Mouse (Mus musculus): ENCODE measurements around the gene Anks1.
A peak's percentile ranks its signal among the peaks of the same experiment; 100 is the strongest.

Gene Anks1

DNA sequence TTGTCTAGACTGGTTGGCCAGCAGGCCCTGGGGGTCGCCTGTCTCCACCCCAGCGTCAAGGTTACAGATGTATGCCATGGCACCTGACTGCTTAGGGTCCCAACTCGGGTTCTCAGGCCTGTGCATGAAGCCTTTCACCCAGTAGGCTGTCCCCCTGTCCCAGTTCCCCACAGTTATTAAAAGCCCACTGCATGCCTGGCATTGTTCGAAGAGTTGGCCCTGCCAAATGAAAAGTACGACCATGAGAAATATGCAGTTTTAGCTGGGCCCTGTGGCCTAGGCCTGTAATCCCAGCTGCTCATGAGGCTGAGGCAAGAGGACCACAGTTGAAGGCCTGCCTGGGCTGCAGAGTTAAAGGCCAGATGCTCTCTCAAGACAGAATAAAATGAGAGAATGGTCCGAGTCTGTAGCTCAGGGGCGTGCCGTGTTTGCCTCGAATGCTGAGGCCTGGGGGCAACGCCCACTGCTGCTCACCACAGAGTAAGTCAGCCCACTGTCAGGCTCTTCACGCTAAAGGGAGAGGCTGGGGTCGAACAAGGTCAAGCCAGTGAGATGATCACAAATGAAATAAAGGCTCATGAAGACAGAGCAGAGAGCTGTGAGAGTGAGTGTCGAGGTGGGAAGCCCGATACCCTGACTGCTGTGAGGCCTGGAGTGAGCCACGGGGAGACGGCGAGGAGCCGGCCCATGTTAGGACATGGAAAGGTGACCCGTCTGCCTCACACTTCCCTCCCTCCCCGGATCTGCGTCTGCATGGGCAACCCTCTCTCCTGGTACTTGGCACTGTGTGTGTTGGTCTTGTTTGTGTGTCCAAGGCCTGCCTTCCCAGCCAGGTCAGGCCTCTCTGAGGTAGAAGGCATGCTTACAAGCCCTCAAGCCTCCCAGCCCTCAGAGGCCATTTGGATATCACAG lies 110.9 kb downstream of the Anks1 start:
- DNase-seq (ENCODE audit: low read depth, low spot score), result no peak

DNA sequence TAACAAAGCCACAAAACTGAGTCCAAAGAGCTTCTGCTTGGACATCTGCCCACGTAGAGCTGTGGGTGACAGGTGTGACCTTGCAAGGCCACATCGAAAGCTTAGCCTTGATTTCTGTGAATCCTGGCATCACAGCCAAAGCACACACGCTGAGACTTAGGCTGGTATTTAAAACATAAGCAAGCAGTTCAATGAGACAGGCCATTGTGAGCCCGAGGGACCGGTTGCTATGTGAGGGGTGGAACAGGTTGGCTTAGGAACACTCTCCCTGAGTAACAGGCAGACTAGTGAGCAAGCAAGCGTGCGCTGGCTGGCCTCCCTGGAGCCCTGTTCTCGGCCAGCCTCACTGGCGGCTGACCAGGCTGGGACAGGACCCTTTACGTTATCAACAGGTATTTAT lies 112.8 kb downstream of the Anks1 start:
- no peak for DNase-seq (ENCODE audit: low read depth, low spot score)

DNA sequence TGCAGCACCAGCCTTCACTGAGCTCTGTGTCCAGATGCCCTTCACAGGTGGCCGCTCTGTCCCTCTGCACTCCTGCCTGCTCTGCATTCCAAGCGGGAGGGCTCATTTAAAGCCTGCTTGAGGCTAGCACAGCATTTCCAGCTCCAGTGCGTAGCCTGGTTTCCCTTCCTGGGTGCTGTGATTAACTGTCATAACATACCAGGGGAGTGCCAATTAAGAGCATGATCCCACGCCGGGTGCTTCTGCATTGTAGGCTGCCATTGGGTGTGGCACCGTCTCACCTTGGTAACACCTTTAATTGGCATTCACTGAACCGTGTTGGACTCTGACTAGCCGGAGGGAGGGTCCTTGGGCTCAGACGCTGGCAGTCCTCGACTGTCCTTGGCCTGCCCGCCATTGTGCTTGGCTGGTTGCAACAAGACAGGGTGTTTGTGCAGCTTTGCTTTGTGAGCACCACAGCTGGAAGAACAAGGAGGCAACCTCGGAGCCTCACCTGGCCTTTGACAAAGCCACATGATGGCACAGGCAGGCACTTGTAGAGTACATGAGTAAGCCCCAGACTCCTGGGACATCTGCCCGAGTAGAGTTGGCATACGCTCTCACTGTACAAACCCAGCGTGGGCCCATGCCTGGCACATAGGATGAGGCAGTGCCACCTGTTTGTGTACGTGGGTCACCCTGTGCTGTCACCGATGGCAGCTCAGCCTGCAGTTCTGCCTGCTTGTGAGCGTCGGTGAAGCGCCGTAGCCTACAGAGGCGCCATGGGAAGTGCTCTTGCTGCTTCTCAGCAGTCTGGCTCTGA lies 113.9 kb downstream of the Anks1 start:
- DNase-seq (ENCODE audit: low read depth, low spot score), result no peak

DNA sequence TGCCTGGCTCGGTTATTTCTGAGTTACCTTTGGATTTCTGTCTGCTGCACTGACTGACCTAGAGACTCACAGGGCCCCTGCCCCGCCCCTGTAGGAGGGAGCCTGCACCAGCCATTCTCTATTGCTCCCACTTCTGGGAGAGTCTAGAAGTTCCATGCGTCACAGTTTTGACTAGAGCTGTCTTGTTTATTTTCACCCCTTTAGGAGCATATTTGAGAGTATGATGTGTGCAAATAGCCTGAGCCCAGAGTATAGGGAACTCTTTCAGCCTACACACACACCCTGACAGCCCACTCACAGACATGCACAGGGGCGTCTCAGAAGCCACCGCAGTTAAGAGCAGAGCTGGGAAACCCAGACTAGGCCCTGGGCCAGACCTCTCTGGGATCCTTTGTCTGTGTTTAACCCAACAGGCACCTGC lies 116.4 kb downstream of the Anks1 start:
- DNase-seq (ENCODE audit: low read depth, low spot score), result no peak

DNA sequence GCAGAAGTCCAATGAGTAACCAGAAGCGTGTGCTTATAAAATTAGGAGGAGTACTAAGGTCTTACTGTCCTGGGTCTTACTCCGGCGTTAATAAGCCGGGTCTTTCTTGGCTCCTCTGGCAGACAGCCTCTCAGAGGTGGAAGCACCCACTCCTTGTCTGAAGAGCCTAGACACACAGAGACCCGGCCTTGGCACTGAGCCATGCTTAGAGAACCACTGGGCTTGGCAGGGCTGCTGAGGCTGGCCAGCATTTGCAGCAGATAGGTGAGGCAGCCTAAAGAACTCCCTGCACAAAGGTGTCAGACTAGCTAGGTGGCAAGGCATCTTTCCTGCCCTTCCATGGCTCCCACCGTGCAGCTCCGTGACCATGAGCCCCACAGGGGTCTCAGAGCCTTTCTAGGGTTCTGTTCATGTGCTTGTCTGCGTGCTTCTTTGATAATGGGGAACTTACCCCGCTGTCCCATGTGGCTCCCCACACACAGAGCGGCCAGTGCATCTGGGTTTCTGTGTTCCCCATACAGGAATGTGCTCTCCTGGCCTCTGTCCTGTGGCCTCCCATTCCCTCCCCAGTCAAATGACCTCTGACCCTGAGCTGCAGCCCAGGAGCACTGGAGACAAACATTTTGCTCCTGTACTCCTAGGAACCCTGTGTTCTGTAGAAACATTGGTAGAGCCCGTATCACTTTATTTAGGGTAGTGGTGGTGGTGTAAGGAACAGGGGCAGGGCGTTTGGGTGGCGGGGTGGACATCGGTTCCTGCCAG lies 117.2 kb downstream of the Anks1 start:
- no peak for DNase-seq (ENCODE audit: low read depth, low spot score)

DNA sequence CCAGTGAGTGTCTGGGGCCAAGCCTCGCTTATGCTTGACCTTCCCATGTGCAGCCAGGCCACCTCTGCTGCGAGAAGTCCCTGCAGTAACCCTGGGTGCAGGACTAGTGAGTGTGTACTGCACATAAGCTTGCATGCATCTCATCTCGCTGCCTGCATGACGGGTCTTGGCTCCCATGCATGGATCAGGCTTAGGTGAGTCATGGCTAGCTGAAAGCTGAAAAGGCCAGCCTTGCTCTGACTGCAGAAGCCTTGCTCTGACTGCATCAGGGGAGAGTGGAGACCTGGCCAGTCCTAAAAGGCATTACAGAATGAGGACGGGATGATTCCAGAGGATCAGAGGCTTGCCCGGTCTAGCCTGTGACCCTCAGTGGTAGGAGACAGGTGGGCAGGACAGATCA lies 118.1 kb downstream of the Anks1 start:
- DNase-seq (ENCODE audit: low read depth, low spot score), result no peak

DNA sequence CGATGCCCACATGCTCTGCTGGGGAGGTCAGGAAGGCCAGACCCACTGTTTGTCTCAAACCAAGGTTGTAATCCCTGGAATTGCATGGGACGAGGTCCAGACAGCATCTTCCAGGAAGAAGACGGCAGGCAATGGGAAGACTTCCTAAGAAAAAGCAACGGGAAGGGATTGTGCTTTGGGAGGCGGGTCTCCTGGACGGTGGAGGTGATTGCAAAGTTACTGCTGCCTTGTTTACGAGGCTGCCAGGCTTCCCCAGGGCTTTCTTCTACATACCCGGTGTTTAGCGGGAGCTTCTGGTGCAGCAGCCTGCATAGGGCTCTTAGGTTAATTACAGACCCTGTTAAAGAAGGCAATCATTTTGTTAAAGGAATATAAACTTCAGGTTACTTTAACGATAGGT lies 119.1 kb downstream of the Anks1 start:
- no peak for DNase-seq (ENCODE audit: low read depth, low spot score)

DNA sequence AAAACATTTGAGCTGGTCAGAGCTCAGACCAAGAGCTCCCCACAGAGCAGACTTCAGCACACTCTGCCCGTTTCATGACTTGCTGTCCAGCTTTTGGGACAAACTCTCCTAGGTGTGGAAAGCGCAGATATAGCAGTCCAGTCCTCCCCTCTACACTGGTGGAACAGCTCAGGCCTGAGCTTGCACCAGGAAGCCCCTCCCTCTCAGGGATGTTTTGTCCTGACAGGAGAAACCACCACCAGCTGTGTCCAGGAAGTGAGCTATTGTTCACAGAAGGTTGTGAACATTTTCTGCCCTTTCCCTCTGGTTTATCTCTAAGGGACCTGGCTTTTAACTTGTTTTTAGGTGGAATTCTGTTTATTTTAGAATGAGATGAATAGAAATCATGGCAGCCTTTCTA lies 120.2 kb downstream of the Anks1 start:
- DNase-seq (ENCODE audit: low read depth, low spot score), result no peak

DNA sequence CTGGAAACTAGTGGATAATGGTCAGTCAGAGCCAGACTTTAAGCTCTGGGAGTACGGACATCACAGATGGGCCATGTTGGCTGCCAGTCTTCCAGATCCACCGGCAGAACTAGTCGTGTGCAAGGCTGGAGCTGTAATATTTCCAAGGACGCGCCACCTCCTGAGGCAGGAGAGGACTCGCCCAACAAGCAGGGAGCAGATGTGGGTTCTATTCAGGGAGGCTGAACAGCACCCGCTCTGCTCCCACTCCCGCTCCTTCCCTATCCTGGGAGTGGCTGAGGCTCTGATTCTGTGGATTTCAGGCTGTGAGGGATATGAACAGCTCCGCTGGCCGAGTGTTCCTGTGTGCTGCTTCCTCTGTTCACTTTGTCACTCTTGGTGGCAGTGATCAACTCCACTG lies 121.3 kb downstream of the Anks1 start:
- no peak for DNase-seq (ENCODE audit: low read depth, low spot score)

DNA sequence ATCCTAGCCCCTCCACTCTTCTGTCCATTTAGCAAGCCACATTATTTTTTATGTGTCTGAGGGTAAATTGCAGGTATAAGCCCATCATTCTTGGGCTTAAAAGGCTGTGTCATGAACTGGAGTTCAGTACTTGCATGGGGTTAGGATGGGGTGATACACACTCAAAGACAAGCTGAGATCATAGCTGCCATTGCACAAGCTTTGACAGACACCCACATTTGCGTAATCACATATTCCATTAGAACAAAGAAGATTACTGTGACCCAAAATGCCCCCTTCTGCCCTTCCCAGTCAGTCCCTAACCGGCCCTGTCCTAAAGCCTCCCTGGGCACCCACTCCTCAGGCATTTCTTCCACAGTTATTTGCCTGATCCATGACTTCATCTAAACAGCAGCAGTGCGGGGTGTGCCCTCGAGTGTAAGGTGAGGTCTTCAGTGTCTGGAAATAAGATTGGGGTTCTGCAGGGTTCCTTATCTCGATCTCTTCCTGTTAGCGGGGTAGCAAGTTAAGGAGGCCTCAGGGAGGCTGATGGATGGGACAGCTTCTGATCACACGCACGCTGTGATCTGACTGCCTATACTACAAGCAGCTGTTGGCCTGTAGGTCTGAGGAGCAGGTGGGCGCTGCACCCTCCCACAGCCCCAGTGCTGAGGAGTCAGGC lies 122.3 kb downstream of the Anks1 start:
- no peak for DNase-seq (ENCODE audit: low read depth, low spot score)

DNA sequence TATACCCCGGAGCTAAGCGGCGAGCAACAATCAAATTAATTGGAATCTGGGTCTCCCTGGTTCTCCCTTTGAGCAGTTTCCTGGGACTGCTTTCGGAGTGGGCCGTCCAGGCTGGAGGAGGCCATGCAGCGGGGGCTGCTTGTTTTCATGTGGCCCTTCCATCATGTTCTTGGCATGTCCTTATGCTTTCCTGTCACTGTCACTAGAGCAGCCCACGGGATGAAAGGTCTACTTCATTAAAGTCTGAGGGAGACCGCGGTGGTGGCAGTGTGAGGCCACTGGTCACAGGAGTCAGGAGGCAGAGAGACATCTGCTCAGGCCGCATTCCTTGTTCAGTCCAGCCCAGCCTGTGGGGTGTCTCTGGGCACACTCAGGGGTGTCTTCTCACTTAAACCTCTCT lies 123.1 kb downstream of the Anks1 start:
- no peak for DNase-seq (ENCODE audit: low read depth, low spot score)

DNA sequence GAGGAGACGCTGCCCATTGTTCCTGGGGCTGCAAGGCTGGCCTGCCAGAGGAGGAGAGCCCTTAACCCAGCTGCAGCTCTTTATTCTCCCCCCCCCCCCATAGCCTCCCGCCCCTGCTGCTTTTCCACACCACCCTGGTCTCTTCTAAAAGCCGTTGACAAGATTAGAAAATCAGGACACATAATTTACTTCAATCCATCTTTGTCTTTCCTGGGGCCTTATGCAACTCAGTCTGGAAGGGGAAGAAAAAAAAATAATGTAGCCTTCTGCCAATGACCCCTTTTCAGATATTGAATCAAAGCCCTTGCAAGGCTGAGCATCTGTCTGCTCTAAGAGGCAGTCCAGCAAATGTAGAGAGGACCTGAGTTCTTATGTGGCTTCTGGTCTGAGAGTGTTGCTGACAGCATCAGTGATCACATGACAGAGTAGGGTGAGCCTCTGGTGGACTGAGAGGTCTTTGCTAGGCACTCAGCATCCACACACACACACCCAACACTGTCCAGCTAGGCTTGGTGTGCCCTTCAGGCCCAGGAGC lies 124.0 kb downstream of the Anks1 start:
- DNase-seq (ENCODE audit: low read depth, low spot score), result no peak

DNA sequence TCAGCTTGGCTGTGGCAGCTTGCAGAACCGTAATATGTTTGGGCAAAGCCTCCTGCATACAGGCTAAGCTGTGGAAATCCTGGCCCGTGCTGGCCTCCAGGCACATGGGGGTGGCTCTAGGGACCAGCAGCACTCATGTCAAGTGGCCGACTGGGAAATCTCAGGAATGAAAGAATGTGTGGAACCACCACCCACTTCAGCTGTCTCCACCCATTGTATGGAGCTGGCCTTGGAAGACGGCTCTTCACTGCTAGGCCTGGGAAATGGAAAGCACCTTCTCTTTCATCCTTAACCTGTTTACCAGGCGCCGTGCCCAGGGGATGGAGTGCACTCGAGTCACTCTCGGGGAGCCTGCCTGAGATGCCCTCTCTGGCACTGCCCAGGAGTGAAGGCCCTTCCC lies 125.9 kb downstream of the Anks1 start:
- DNase-seq (ENCODE audit: low read depth, low spot score), result no peak

DNA sequence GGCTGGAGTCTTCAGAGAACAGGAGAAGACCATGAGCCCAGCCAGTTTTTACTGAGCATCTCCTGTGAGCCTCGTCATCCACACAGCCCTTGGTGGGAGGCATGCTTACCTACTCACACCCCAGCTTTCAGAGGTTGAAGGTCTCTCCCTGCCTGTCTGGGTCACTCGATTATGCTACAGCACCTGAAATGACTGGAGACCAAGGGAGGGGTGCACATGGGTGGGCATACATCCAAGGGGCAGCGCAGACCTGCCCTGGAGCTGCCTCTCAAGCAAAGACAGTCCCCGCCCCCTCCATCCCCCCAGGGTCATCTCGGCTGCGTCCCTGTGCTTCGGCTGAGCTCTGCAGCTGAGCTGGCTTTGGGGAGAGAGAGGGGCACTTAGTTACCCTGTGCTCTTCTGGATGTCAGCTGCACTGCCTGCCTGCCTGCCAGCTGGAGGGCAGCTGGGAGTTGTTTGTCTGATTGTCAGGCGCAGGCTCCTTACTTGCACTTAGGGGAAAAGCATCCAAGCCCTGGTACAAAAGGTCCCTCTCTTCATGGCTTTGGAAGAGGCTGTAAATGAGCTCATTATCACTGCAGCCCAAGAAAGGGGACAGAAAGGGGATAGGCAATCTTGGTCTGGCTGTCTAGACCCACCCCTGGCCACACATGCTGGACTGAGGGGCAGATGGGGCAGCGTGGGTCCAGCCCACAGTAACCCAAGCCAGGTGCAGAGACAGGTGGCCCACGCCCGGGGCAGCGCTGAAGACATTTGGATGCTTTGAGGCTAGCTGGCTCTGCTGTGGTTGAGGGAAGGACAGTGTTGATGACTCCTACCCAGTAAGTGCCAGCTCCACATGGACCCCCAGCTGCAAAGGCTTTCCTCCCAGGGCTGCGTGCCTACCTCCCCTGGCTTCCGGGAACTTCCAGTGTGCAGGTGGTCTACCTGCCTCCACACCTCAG lies 128.0 kb downstream of the Anks1 start:
- DNase-seq (ENCODE audit: low read depth, low spot score), result no peak

DNA sequence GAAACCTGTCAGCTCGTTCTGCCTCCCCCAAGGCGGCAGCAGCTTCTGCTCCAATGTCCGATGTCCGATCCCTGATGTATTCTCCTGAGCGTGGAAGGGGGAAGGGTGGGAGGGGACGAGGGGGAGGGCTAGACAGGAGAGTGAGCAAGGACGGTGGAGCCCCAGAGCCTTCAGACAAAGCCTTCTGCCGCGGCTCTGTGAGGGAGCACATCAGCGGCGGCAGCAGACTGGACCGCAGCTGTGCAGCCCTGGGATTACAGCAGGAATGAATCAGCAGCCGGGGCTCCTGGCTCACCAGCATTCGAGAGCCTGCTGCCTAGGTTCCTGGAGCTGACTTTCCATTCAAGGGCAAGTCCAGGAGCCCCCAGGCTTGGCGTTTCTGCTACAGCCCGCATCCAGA lies 131.5 kb downstream of the Anks1 start:
- DNase-seq (ENCODE audit: low read depth, low spot score), result no peak

DNA sequence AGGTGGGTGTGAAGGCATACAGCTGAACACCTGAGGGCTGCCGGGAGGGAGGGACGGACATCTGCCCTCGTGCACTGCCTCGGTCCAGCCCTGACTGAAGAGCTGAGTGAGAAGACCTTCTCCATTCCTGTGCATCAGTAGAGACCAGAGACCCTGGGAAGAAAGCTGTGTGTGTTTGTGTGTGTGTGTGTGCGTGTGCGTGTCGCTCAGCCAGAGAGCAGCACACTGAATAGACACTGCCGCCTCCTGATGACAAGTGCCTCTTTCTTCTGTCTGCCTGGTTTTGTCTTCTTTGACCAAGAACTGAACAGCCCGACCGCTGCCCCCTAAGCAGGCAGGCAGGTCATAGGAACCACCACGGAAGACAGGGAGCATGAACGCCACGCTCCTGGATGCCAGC lies 132.2 kb downstream of the Anks1 start:
- DNase-seq (ENCODE audit: low read depth, low spot score), result no peak

DNA sequence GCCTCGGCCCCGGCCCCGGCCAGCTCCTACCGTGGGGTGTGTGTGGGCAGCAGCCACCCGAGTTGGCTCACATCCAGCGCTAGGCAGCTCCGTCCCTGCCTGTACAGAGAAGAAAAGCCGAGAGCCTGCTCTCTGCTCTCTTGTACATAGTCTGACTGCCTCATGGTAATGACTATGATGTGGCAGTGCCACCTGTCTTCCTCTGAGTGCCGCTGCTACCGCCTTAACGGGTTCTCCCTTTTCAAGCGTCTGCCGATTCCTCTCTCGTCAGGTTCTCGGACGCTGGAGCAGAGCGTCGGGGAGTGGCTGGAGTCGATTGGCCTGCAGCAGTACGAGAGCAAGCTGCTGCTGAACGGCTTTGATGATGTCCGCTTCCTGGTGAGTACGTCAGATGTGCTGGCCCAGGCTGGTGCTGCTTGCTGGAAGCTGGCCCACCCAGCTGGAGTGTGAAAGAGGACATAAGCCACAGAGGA lies 133.2 kb downstream of the Anks1 start:
- no peak for DNase-seq (ENCODE audit: low read depth, low spot score)

DNA sequence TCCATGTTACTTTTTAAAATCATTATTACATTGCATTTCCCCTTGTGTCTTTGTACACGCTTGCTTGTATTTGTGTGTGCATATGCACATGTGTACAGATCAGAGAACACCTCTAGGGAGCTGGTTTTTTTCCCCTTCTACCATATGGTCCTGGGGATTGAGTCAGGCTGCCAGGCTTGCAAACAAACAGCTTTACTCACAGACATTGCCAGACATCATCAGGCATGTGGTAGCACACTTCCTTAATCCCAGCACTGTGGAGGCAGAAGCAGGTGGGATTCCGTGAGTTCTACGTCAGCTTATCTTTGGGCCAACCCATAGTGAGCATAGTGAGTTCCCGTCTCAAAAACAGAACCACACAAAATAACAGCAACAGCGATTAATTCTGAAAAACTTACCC lies 137.9 kb downstream of the Anks1 start:
- no peak for DNase-seq (ENCODE audit: low read depth, low spot score)

DNA sequence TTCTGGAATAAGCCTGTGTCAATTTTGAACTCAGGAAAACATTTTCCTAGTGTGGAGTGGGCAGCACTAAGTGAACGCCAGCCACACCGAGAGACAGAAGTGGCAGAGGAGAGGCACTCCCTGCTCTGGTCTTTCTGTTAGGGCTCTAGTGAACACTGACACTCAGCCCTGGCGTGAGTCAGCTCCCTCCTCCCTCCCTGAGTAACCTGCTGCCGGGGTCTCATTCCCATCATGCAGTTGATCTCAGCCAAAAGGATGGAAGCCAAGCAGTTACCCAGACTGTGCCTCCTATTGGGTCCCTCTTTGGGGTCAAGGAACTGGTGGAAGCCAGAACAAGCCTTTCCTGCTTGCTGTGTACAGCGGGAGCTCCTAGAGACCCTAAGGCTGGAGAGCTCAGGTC lies 138.4 kb downstream of the Anks1 start:
- DNase-seq (ENCODE audit: low read depth, low spot score), result no peak

DNA sequence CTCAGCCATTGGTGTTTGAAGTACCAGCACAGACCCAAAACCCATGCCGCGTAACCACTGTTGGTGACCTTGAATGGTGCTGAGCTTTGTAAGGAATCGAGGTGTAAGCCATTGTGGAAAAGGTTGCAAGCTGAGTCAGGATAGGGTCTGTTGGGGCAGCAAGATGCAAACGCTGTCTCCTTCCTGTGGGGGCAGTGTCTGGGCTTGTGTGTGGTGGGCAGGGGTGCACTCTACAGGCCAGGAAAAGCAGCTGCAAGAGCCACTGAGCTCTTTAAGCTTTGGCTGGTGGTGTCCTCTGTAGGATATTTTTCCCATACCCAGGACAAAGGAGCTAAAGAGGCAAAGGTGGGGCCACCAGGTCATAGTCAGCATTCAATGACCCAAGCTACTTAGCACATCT lies 139.3 kb downstream of the Anks1 start:
- peak; percentile 56 for DNase-seq (ENCODE audit: low read depth, low spot score)
